Mouse (Mus musculus) liver, embryonic 14 days (tissue): ENCODE data around the gene Cyb5b. TPM values are rescaled to one million over a fixed set of nuclear protein-coding genes. Genes with fewer than 3 reads are reported as not detected.

Experiments used
- polyA plus RNA-seq: library from polyadenylated mRNA; depleted of rRNA; stranded (reverse); fragments of >200 nt; gene quantifications from 2 replicates; pipeline ENCODE4 v1.2.3, GENCODE M21; 2012; rRNA removed

The Cyb5b gene
- 21.7 and 23.9 TPM in 2 replicates for polyA plus RNA-seq

DNA sequence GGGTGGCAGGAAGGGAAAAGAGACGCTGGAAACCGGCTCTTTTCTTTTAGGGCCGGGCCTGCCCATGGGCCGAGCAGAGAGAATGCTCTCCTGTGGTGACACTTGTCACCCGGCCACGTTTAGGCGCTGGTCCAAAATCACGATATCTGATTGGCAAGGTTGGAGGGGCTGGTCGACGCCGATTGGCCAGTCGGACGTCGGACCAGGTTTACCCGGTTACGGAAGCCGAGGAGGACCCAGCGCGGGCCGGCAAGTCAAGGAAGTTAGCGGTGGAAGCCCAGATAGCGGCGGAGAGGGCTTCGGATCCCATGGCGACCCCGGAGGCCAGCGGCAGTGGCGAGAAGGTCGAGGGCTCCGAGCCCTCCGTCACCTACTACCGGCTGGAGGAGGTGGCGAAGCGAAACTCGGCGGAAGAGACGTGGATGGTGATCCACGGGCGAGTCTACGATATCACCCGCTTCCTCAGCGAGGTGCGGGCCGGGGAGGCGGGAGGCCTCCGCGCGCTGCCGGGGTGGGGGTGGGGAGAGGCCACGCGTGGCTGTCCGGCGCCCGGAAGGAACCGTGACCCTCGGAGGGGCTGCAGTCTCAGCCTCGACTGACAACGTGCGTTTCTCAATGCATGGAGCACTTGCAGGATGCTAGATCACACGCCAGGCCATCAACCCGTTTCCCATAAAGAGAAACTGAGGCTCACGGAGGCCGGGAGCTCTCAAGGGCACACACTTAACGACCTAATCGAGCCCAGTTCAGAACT, at the start of gene Cyb5b:
Gene Cyb5b, plus strand, starts transcription at position 237 of the 754 bp plus-strand sequence.

Other genes starting within 250 kb of the Cyb5b start
- gene Sntb2, start 214.9 kb upstream of the Cyb5b start, polyA plus RNA-seq: 0.68 and 0.74 TPM in 2 replicates
- gene Vps4a, start 119.4 kb upstream of the Cyb5b start, polyA plus RNA-seq: 13.1 and 13.6 TPM in 2 replicates
- 9.3 and 11.9 TPM in 2 replicates for gene Pdf, start 102.0 kb upstream of the Cyb5b start, polyA plus RNA-seq
- gene Cog8, start 94.0 kb upstream of the Cyb5b start, polyA plus RNA-seq: 12.4 and 15.1 TPM in 2 replicates
- 27.4 and 30.8 TPM in 2 replicates for gene Nip7, start 93.8 kb upstream of the Cyb5b start, polyA plus RNA-seq
- gene Tmed6, start 85.0 kb upstream of the Cyb5b start, polyA plus RNA-seq: 0.98 and 1.3 TPM in 2 replicates
- gene Terf2, start 54.1 kb upstream of the Cyb5b start, polyA plus RNA-seq: 8.4 and 9.6 TPM in 2 replicates
- gene Nfat5, start 142.8 kb downstream of the Cyb5b start, polyA plus RNA-seq: 4.6 and 5.1 TPM in 2 replicates